Mouse (Mus musculus): ENCODE measurements around the gene Camkmt.

Camkmt gene

DNA sequence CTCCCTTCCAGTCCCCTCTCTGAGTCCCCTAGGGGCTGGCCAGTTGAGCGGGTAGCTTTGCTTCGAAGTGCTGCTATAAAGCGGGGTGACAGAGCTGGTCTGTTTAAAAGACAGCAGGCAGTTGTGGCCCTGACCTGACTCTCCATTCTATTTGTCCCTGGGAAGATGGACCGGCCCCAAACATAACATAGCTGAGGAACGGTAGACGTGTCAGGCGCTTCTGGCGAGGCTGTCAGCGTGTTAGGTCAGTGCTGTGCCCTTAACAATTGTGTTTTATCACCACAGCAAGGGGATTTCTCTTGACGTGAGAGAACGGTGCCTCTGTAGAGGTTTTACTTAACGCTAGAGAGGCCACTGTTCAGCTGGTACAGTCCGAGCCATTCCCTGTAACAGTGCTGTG is 86.9 kb downstream of the Camkmt start:
- no peak for DNase-seq

DNA sequence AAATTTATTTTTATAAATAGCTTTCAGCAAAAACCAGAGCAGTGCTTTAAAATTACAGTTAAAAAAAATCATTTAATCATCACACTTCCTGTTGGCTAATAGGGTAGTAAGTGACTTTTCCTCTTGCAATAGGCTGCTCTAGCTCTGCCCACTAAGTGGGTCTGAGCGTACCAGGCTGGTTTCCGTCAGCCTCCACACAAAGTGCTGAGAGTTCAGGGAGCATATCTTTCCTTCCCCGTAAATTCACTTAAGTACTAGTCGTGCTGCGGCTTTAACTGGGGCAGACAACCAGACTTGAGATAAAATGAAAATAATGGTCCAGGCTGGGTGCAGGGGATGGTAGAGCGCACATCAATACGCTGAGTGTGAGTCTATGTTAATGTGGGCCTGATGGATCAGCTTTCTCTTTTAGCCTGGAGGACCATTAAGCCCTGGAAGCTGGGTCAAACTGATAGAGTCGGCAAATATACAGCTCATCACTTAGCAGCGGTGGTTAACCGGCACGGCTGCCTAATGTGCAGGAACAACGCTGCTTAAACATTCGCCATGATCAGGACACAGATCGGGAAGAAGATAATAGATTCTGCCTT is 90.2 kb downstream of the Camkmt start:
- no peak for DNase-seq

DNA sequence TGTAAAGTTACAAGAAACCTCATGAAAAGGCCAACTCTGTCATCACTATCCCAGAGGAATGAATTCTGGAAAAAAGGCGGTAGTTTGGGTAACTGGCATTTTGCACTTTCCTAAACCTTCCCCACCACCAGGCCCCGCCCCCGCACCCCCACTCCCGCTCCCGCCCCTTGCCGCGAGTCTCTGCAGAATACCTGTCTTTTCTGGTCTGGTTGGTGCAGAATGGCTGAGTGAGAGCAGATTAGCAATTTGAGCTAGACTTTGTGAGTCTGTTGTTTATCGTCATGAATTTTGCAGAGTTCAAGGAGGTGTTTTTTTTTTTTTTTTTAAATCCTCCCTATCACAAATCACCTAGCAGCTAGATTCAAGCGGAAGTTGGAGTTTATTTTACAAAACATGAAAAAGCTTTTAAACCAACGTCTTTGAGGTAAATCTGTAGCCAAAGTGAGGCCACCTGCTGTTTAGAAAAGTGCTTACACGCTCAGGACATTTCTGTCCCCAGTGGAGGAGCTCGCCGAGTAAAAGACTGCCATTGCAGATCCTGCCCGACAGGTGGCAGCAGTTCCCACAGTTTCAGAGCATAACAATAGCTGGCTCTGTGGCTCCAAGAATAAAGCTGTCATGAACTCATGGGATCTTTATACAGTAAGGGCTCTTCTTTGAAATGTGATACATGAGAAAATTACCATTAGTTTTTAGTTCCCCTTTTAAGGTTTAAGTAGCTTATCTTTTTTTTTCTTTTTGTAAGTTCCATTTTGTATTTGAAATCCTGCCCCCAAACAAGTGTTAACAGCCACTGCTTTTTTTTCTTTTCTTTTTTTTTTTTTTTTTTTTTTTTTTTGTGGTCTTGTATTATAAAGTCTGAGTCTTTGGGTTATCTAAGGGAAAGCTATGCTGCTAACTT is 99.1 kb downstream of the Camkmt start:
- DNase-seq = peak; percentile 86

DNA sequence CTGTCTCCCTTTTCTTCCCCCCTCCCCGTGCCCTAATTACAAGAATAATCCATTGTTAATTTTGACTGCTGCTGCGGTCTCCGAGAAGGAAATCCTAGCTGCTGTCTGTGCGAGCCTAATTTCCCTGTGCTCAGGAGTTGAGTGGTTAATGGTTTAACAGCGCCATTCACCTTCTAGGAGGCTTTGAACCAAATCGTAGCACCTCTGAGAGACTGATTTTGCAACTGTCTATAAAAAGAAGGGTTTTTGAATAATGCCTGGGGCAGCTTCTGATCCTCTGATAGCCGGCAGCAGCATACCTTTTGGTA is 99.7 kb downstream of the Camkmt start:
- DNase-seq = no peak

DNA sequence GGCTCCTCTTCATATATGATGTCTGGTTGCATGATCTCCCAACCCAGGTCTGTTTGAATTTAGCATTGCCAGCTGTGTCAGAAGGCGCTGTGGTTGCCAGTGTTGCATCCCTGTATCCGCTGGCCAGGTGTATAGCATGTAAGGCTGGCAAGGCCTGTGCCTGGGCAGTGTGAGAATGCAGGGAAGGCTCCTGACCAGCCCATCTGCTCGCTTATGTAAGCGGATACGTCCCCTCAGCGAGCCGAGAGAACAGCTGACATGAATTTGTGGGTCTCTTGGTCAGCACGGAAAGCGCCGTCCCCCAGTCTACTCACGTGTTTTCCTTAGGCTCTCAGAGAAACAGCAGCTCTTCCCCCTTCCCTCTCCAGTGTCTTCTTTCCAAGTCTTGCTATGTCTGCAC is 102.9 kb downstream of the Camkmt start:
- DNase-seq = no peak

DNA sequence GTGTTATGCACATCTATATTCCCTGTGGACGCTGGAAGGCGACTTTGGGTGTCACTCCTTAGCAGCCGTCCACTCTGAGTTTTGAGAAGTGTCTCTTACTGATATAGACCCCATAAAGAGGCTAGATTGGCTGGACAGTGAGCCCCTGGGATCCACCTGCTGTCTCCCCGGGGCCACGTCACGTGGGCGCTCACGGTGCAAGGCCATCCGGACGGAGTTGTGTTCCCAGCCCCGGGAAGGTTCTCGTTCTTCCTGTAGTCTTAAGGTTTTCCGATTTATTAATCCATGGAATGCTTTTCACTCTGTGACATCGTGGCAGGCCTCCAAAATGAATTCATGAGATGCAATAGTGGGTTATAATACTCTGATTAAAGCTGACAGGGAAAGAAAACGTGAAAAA is 108.4 kb downstream of the Camkmt start:
- DNase-seq = no peak

DNA sequence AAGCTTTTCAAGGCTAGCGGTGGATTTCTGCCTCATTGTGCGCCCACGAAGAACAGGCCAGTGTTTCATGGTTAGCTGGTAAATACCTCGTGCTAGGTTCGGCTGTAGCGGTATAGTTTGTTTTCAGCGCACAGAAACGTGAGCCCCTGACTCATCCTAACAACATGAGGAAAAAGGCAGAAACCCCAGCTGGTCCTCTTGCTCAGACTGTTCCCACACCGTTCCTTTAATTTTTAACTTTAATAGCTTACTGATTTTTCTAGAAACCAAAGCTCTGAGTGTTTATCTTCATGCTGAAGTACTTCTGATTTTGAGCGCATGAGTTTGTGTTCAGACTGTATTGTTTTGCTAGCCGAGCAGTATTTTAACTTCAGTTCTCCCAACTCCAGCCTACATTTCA is 109.0 kb downstream of the Camkmt start:
- DNase-seq = no peak

DNA sequence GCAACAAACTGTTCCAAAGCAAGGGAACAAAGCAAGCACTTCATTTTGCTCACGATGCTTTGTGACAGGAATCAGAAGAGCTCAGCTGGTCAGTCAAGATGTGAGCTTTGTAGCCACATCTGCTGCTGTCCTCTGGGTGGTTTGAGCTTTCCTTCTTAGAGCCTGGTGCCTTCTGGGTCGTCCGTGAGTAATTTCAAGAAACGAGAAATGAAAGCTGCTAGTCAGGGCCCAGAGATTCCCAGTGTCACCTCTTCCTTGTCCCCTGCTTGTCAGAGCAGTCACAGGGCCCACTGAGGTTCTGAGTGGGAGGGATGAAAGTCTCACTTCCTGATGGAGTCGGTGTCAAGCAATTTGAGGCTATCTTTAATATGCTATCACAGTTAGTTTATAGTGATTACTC is 127.7 kb downstream of the Camkmt start:
- no peak for DNase-seq

DNA sequence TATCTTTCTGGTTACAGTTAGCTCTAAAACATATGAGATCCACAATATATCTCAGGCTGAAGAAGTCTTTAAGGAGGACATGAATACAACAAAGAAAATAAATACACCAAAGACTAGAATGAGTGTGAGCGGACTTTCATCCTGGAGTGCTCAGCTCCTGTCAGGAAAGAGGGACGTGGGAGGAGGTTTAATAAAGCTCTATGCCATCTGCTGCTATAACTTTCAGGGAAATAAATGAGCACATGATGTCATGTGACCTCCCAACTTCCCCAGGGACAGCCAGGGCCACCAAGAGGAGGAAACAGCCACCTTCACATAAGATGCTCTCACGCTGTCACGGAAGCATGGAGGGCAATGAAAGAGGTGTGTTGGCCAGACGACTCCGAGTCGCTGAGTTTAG is 151.8 kb downstream of the Camkmt start:
- DNase-seq = peak; percentile 21

DNA sequence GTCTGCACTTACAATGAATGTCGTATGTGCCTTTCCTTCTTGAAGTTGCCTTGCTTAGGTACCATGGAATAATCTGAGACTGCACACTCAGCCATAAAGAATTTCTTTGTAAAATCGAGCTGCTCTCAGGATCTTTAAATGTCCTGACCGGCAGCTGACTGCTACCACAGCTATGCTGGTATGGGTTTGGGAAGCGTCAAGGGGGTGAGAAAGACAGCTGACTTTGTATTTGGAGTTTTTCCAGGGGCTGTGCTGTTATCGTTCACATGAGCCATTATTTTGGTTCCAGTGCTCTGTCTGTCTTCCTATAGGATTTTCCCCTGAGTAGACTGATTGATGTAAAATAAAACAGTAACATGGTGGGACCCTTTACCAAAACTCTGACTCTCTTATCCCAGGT is 158.6 kb downstream of the Camkmt start:
- no peak for DNase-seq

DNA sequence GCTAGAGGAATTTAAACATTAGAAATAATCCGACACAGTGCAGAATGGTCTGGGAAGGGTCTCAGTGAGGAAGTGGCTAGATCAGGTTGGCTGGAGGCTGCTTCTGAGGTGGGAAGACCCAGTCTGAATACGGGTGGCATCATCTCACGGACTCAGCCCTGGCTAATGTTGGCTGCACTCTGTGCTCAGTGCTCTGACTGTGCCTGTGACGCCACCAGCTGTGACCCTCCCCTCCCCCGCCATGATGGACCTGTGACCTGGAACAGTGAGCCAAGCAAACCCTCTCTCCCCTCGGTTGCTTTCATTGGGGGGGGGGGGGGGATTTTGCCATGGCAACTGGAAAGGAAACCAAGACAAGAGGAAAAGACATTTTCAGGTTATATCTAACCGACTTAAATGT is 159.4 kb downstream of the Camkmt start:
- DNase-seq = no peak

DNA sequence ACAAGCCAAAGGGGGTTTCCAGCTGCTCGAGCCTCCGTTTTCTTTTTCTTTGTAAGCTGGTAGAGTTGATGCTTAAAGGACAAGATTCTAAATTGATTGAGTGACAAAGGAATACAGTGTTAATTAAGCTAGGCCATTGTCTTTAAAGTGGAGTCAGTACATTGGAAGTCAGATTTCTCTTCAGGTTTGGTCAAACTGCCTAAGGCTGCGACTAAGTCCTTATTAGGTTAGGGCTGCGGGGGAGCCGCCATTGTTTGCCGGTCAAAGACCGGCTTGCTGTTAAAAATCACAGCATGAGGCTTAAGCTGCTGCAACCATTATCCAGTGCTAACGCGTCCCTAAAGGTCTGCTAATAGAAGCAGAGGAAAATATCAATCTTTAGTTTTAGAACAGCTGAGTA is 166.6 kb downstream of the Camkmt start:
- DNase-seq = no peak

DNA sequence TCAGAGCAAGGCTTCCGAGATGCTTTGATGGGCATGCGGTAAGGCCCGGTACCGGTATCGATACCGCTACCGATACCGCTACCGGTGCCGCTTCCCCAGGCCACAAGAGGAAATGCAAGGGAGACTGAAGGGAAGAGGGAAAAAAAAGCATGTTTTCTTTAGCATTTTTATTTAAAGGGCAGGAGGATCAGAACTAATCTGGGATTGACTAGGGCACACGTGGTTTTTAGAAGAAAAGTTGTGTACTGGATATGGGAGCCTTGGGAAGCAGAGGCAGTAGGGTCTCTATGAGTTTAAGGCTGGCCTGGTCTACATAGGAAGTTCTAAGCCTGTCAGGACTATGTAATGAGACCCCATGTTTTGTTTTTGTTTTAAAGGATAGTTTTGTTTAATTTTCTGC is 167.0 kb downstream of the Camkmt start:
- no peak for DNase-seq

DNA sequence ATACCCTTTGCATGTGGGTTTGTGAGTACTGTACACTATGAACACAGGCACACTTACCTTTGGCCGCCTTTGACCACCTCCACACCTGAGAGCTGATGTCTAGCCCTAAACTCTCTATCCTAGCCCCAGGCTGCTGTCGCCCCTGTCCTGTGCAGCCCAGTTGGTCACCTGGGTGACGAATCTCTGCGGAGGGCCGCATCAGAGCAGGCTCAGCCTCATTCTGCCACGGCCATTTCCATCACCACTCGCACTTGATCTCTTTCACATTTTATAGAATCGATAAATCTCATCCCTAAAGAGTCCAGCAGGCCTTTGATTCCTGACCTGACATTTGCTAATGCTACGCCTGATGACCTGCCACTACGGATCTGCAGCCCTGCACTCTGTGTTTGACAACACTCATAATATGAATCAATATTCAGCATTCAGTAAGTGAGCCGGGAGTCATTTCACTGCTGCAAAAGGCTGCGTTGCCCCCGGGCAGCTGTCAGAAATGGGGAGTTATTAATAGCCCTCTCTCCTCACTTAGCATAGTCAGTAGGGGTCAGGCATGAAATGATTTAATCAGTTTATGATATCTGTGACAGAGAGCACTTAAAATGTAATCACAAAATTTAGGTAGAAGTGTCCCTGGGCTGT is 168.5 kb downstream of the Camkmt start:
- no peak for DNase-seq

DNA sequence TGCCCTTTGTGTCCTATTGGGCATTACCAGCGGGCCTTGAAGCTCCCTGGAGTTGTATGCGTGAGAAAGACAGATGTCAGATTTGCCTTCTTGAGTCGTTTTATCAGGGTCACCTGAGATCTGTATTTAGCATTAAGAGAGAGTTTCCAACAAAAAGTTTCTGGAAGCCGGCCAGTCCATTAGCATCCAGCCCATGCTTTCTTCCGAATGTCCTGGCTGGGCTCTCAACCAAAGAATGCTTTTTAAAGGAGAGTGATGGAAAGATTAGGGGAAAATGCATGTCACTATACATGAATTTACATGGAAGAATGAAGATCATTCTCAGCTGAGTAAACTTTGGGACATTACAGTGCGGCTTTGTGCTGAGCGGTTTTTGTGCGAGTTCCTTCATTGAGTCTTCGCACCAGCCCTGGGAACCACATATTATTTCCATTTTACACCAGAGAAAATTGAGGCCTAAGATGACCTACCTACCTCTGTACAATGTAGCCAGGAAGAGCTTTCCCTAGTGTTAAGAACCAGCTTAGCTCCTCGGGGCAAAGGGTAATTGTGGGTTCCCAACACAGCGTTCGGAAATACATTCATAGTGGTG is 176.6 kb downstream of the Camkmt start:
- DNase-seq = no peak

DNA sequence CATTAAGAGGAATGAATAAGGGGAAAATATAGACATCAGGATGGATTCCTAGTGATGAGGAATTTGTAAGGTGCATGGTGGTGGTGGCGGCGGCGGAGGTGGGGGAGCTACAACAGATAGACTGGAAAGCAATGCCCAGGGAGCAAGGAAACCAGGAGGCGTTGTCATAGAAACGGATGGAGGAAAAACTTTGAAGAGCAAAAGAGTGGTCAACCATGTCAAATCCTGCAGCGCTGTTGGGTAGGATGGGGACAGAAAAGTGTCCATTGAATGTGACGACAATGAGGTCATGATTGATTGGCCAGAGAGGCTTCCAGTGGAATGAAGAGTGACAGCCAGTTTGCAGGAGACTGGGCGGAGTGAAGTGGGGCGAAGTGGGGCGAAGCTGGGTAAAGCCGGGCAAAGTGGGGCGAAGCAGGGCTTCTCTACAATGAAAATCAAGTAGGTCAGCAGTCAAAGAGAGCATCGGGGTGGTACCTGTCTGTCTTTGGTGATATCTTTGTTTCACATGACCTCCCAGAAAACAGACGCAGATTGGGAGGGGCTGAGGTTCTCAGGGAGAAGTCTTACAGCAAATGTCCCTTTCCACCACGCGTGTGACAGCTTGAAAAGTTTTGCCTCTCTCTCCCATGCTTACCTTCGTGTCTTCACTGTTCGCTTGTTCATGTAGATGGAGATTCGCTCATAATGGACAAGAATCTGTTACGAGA is 181.3 kb downstream of the Camkmt start:
- DNase-seq = no peak

DNA sequence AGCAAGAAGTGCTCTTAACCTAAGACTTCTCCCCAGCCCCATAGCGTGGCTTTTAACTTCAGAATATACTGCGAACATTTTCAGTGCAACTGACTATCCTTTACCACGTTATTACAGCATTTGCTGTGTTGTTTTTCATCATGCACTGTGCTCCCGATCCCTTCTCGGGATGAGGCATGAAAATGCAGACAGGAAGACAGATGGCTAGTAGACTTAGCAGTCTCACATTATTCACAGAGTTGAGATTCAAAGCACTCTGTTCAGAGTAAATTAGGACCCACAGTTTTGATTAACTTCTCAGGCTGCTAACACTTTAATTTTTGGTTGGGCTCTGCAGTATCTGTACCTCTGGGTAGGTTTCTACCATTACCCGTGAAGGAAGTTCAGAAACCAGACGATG is 189.4 kb downstream of the Camkmt start:
- peak; percentile 22 for DNase-seq

DNA sequence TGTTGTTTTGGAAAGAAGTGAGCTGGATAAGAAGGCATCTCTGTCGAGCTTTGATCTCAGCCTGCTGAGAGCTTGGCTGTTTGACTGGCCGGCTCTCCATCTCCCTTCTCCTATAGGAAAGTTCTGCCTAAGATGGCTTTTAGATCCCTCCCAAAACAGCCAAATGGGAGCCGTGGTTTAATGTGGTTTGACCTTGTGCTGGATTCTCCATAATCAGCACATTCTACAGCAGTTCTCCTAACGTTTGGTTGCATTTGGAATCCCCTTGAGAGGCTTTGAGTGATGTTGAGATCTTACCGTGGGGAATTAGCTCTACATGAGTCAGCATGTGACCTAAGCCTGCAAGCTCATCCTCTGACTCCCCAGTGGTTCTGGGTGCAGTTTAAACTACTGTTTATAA is 192.1 kb downstream of the Camkmt start:
- no peak for DNase-seq

DNA sequence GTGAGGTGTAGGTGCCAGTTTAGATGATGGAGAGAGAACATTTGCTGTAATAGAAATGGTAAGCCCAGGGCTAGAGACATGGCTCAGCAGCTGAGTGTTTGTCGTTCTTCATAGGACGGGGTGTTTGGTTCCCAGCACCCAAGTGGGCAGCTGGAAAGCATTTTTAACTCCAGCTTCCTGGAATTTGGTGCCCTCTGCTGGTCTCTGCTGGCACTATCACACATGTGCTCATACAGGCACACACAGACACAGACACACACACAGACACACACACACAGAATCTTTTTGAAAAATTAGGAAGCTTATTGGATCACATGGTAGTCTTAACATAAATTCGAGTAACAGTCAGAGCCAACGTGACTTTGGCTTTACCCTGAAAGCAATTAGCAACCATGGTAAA is 200.8 kb downstream of the Camkmt start:
- DNase-seq = no peak

DNA sequence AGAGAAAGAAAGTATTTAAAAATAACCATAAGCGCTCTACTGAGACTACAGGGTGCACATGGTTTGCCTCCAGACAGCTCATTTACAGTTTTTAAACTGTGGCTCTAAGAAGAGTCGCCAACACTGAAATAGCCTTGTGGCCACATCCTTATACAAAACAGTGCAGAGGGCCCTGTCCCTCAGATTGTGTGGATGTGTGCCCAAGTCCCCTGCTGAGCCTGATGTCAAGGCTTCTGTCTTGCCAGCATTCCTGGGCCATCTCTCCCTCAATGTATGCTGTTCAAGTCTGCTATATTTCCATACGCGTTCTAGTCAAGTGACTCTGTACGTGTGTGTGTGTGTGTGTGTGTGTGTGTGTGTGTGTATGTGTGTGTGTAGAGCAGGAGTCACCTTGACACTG is 201.2 kb downstream of the Camkmt start:
- DNase-seq = no peak

DNA sequence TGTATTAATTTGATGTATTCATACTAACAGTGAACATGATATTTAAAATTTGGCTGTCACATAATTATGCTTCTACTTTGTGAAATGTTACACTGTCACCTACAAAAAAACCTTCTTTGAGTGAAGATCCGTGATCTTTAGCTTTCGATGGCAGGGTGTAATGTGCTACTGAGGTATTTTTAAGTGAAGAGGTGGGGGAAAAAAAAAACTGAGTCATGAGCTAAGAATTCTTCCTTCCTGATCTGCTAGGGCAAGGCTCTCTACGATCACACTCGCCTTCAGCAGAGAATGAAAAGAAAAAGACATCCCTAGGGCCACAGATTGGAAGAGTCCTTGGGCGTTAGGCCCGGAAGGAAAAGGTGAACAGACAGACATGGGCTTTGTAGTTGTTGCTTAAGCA is 201.9 kb downstream of the Camkmt start:
- DNase-seq = no peak

DNA sequence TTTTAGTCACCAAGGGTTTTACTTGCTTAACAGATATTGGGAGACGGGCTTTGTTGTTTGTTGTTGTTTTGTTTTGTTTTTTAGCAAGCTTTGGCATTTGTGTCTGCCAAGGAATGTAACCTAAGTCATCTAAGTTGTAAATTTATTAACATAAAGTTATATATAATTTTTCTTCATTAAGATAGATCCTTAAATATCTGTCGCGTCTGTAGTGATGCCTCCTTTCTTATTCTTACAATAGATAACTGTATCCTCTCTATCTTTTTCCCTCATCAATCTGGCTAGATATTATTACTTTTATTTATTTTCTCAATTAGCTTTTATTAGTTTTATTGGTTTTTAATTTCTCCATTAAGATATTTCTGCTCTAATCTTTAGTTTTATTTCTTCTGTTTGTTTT is 213.3 kb downstream of the Camkmt start:
- DNase-seq = no peak

DNA sequence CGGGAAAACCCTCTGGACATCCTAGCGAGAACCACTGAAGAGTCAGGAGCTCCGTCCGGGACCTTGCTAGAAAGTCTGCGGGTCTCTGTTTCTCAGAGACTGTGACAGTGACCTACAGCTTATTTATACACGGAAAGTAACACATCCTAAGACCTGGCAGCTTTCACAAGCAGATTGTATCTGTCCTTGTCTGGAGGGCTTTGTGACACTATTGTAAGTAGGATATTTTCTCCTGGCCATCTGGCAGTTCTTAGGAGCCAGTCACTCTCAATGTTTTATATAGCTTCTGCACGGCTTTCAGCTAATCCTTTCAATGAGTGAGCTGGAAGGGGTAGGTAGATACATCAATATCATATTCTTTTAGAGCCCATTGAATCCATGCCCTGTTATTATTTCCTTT is 218.2 kb downstream of the Camkmt start:
- no peak for DNase-seq

All from layer of hippocampus, adult 9-11 months (tissue).